Mouse (Mus musculus) brain, embryonic 14.5 days (tissue): ENCODE data around the gene Tut4. TPM values are rescaled to one million over a fixed set of nuclear protein-coding genes. Genes with fewer than 3 reads are reported as not detected.

Experiments
- DNase-seq: peaks from one replicate; pipeline ENCODE4 v3.0.0-alpha.2; 2011; ENCODE audit warnings: low read depth
- CTCF ChIP-seq: fragments of 200-500 bp; IDR thresholded peaks from 2 replicates; pipeline ENCODE4 v1.5.1; 2012; ENCODE audit warnings: inconsistent platforms, mild to moderate bottlenecking, moderate library complexity, borderline replicate concordance; ENCODE audit not compliant: insufficient read depth, insufficient read length; ENCODE audit errors: extremely low read depth
- POLR2A ChIP-seq: fragments of 200-500 bp; IDR thresholded peaks from 2 replicates; pipeline ENCODE4 v1.6.1; 2012; ENCODE audit warnings: mild to moderate bottlenecking, inconsistent platforms, borderline replicate concordance; ENCODE audit not compliant: poor library complexity, insufficient read depth, insufficient read length, severe bottlenecking; ENCODE audit errors: extremely low read depth
- polyA plus RNA-seq: library from polyadenylated mRNA; depleted of rRNA; stranded (reverse); fragments of >200 nt; gene quantifications from 2 replicates; pipeline ENCODE4 v1.2.3, GENCODE M21; 2012; rRNA removed

Gene Tut4
- polyA plus RNA-seq, 1 experiment: 158 TPM

DNA sequence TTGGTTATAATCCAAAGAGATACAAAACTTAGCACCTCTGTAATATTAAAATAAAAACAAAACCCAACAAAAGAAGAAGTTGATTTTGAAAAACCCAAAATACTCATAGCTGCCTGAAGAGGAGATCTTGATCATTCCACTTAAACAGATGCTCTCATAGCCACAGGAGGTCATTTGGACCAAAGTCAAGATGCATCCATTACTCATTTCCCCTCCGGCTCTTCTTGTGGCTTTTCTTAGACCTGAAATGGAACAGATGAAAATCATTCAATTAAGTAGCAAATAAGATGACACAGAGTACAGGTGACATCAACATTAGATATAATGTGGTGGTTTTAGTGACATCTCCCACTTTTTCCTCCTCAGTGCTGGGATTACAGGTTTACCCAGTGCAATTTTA lies 105.8 kb downstream of the Tut4 start:
- TF ChIP-seq CTCF (no peak), POLR2A (no peak)

DNA sequence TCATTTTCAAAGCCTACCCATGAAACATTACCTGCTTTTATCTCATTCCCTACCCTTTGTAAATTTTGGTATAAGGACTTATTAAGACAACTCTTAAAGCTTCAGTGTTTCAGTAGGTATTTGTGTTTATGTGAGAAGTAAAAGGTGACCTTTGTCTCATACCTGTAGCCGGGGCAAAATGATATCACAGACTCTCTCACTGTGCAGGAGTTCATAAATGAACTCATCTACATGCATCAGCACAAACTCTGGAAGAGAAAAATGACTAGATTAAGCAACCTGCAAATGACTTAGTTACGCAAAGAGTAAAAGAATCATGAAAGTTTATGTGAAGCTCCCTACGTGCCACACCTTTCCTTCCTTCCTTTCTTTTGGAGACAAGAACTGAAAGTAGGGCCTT lies 113.4 kb downstream of the Tut4 start:
- DNase-seq: no peak
- no peak for TF ChIP-seq CTCF

More for the DNA sequence above, 105.8 kb downstream of the Tut4 start:
- no peak for DNase-seq

DNA sequence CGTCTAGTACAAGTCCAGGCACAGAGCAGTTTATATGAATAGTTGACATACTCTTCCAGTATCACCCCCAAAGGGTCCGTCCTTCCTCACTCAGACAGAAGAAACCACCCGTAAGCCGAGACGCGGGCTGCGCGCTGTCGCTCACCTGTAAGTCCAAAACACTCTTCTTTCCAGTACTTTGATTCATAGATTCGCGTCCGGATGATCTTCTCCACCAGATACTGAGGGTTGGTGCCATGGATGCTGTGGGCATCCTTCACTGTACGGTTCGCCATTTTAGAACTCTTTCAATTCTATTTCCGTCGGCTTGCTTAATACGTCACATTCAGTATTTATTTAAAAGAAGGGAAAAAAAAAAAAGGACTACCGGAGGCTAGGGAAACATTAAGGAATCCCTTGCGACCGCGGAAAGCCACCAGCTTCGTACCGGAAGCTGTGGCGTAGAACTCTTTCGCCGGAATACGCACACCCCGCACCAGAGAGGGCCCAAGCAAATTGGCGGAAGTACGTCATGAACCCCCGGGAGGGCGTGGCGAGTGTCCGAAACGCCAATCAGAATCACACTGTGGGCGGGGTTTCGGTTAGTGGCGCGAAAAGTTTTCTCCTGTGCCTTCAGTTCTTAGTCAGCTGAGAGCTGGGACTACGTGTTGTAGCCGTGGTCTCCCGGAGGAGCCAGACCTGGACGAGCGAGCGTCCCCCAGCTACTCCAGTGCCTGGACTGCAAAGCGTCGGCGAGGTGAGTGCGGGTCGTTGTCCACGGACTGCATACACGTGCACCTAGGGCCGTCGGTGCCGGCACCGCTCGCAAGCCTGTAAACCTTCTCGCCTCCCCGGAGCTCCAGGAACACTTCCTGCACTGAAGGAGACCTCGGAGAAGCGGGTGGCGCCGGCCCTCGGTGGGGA lies 119.9 kb downstream of the Tut4 start, which contains the start of the genes Prpf38a and Orc1:
Gene Prpf38a (minus strand): TSS at position 497 of the 903 bp plus-strand sequence.
Gene Orc1 (plus strand): TSS at position 584 of the 903 bp plus-strand sequence.
- peak; percentile 99 for DNase-seq
- TF ChIP-seq POLR2A: peak; percentile 14; the same call in 1 of the 2 replicates
- TF ChIP-seq CTCF: no peak

DNA sequence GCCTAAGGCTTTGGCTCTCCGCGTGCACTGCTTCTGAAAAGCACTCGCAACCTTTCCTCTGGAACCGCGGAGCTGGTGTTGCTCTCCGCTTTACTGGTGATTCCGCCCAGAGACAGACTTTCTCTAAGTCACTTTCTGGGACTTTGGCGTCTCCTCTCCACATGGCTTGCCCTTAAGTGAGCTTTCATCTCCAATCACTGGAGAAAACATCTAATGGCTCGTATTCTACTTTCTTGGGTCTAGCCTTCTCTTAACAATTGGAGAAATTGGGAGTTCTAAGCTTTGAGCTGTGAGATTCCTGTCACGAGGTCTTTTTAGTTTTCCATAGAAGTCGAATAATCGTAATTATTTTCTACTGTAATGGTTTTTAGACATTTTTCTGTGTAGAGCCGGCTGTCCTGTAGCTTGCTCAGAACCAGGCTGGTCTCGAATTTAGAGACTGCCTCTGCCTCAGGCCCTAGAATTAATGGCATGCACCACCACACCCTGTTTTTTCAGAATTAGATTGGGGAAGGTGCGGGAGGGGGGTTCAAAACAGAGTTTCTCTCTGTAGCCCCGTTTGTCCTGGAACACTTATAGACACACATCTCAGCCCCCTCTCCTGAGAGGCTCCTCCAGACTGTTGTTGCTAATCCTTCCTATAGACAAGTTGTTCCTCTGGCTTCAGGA lies 120.7 kb downstream of the Tut4 start:
- no peak for DNase-seq
- no peak for TF ChIP-seq CTCF
- no peak for TF ChIP-seq POLR2A

DNA sequence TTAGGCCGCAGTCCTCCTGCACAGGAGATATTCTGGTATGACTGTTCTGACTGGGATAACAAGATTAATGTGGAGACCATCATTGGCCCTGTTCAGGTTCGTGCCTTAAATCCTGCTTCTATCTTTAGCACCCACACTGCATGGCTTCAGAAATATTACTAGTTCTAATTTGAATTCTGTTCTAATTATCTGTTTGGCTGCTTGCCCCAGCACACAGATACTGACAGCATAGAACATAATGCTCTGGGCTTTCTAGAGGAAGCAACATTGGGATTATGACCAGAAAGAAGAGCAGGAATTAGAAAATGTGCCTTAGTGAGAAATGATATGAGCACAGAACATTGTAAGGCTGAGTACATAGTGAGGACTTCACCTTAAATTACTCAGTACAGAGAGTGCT lies 134.2 kb downstream of the Tut4 start:
- TF ChIP-seq POLR2A (no peak), CTCF (no peak)
- DNase-seq: no peak

DNA sequence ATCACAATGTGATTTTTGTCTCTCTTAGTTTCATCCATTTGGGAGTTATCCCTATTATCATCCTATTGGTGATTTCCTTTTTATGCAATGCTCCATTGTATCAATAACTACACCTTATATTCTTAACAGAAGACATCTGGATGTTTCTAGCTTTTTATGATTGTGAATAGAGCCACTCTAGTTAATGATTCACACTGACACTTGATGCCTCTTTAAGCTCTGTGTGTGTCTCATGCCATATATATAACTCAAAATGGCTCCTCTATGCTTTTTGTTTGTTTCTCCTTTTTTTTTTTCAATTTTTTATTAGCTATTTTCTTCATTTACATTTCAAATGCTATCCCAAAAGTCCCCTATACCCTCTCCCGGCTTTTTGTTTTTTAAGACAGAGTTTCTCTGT lies 136.6 kb downstream of the Tut4 start:
- DNase-seq: no peak
- no peak for TF ChIP-seq POLR2A
- no peak for TF ChIP-seq CTCF

DNA sequence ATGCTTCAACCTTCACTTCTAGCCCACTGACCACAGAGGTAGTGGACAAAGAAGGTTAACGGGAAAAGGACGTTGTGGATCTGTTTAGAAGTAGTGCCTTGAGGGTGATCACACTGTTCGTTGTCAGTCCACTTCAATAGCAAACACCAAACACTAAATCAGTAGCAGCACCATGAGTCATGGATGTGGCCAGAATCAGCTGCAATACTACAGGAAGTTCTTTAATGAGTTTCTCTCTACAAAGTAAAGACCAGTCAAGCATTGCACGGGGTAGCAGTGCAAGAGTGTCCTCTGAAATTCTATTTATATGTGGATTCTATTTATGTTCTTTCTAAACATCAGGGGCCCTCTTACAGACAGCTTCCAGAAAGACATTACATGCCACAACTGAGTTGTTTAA lies 139.1 kb downstream of the Tut4 start:
- TF ChIP-seq POLR2A (no peak), CTCF (no peak)
- DNase-seq: no peak

DNA sequence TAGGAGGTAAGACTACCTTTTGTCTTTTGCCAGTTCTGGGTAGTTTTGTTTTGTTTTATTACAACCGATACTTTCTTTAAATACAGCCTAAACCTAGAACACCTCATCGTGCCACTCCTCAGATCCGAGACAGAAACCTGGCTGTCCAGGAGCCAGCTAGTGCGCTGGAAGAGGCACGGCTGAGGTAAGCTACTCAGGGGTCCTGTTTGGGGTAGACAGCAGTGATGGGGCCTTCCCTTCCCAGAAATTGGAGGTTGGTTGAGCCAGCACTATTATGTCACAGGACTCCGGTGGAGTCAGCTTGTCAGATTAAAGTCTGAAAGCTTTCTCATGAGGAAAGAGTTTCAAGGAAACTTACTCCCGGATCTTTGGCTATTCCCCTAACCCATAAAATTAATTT lies 142.6 kb downstream of the Tut4 start:
- no peak for TF ChIP-seq POLR2A
- TF ChIP-seq CTCF: no peak
- DNase-seq: no peak

DNA sequence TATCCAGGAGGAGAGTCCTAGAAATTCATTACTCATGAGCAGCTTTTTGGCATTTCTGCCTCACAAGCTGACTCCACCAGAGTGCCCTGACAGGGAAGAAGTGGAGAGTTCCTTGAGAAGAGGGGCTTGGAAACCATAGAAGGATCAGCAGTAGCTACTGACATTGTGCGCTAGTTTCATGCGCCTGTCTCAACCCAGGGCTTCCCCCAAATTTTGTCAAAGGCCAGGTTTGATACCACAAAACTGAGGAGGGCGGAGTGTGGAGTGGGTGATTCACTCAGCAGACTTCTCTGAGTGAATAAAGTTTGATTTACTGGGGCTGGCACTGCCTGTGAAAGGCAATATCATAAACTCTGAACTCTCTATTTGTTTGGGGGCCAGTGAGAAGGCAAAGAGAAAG lies 149.4 kb downstream of the Tut4 start:
- TF ChIP-seq CTCF (no peak), POLR2A (no peak)
- no peak for DNase-seq

Other genes with a start within 250 kb of the Tut4 start
- 0.03 and 0.13 TPM in 2 replicates for gene Zyg11a, start 241.4 kb upstream of the Tut4 start, polyA plus RNA-seq
- gene Zyg11b, start 158.3 kb upstream of the Tut4 start, polyA plus RNA-seq: 41.2 and 58.5 TPM in 2 replicates
- 17.5 and 18.8 TPM in 2 replicates for gene Coa7, start 131.3 kb upstream of the Tut4 start, polyA plus RNA-seq
- 4.7 and 6.1 TPM in 2 replicates for gene Shisal2a, start 76.1 kb upstream of the Tut4 start, polyA plus RNA-seq
- 24.7 and 27.2 TPM in 2 replicates for gene Gpx7, start 52.5 kb upstream of the Tut4 start, polyA plus RNA-seq
- 45.4 and 46.6 TPM in 2 replicates for gene Prpf38a, start 119.9 kb downstream of the Tut4 start, polyA plus RNA-seq
- 1.6 and 3.0 TPM in 2 replicates for gene Orc1, start 120.0 kb downstream of the Tut4 start, polyA plus RNA-seq
- gene Cc2d1b, start 160.5 kb downstream of the Tut4 start, polyA plus RNA-seq: 50.4 and 52.8 TPM in 2 replicates